Mouse (Mus musculus) E14TG2a.4 (cell line): ENCODE measurements around the gene Smg1.

Source experiments
- CTCF ChIP-seq: conservative IDR thresholded peaks from 2 replicates; pipeline ENCODE4 v1.5.1; 2014; ENCODE audit warnings: low read length
- NANOG ChIP-seq: IDR thresholded peaks from 2 replicates; pipeline ENCODE4 v1.6.1; 2014; ENCODE audit warnings: borderline replicate concordance, low read length, mixed read lengths
- POU5F1 ChIP-seq: IDR thresholded peaks from 2 replicates; pipeline ENCODE4 v1.6.1; 2014; ENCODE audit warnings: low read length, borderline replicate concordance

GRCm38 (mm10) chr7:118283186-118283585 lies 39.7 kb upstream of the Smg1 start:
- TF ChIP-seq CTCF (no peak), POU5F1 (no peak), NANOG (no peak)
